ENCODE assay signal across 8 mouse cellular contexts in genomic region chr2:121271928-121272516, GRCm38 (mm10). TPM values are rescaled to one million over a fixed set of nuclear protein-coding genes. Genes with fewer than 3 reads are reported as not detected.
DNase-seq lines count a peak whose midpoint lies in the region; ATAC-seq lines count a peak whose summit lies in the region.

No protein-coding gene starts in this region.

- 18% methylated on average over 4 of the region's 4 CpGs for WGBS in lung, embryonic 16.5 days
- WGBS in limb, embryonic 12.5 days, result 27% methylated on average over 4 of the region's 4 CpGs
- 24% methylated on average over 4 of the region's 4 CpGs for WGBS in stomach, embryonic 14.5 days

- peak overlapping the region; percentile 43; the same call in 1 of the 2 replicates for H3K9ac ChIP-seq in lung, embryonic 16.5 days (ENCODE audit: low read length)
- no peak overlapping the region; the same call in 1 of the 2 replicates for H3K9ac ChIP-seq in limb, embryonic 12.5 days (replicated peaks)
- H3K9ac ChIP-seq in stomach, embryonic 14.5 days (replicated peaks; ENCODE audit: low read depth, low read length), result no peak overlapping the region

- H3K4me1 ChIP-seq in lung, embryonic 16.5 days (replicated peaks; ENCODE audit: control insufficient read depth, insufficient read depth, low read length), result peaks cover 6% of the 10 kb centered on the region; the same call in 1 of the 2 replicates
- peaks cover 28% of the 10 kb centered on the region for H3K4me1 ChIP-seq in limb, embryonic 12.5 days (replicated peaks)
- peaks cover 8% of the 10 kb centered on the region; the same call in 1 of the 2 replicates for H3K4me1 ChIP-seq in stomach, embryonic 14.5 days (ENCODE audit: control insufficient read depth, insufficient read depth, low read length)

- H3K27ac ChIP-seq in lung, embryonic 16.5 days (ENCODE audit: low read length), result no peak overlapping the region
- 0 out of 2 replicates have a peak overlapping the region, but pooled peaks have one; percentile 12 for H3K27ac ChIP-seq in limb, embryonic 12.5 days
- no peak overlapping the region for H3K27ac ChIP-seq in stomach, embryonic 14.5 days (ENCODE audit: low read length)

- H3K36me3 ChIP-seq in lung, embryonic 16.5 days (ENCODE audit: control insufficient read depth, insufficient read depth, low read length), result peaks cover 6% of the 10 kb centered on the region
- peaks cover 30% of the 10 kb centered on the region for H3K36me3 ChIP-seq in limb, embryonic 12.5 days
- H3K36me3 ChIP-seq in stomach, embryonic 14.5 days (ENCODE audit: control insufficient read depth, insufficient read depth, low read length), result peaks cover 16% of the 10 kb centered on the region

- ATAC-seq in lung, embryonic 16.5 days (ENCODE audit: low read depth), result no peak
- ATAC-seq in limb, embryonic 12.5 days (ENCODE audit: insufficient number of reproducible peaks, insufficient read depth, low FRiP score, low TSS enrichment, low read depth), result no peak
- no peak for ATAC-seq in stomach, embryonic 14.5 days (ENCODE audit: insufficient number of reproducible peaks, insufficient read depth, low FRiP score, low read depth)

- H3K4me2 ChIP-seq in lung, embryonic 16.5 days (ENCODE audit: low read depth, low read length), result peak overlapping the region; percentile 68
- peak overlapping the region; percentile 77 for H3K4me2 ChIP-seq in limb, embryonic 12.5 days
- peak overlapping the region; percentile 66 for H3K4me2 ChIP-seq in stomach, embryonic 14.5 days (replicated peaks; ENCODE audit: low read depth, low read length)

- peak; percentile 10 for DNase-seq in adrenal gland, postnatal 10 days
- DNase-seq in adrenal gland, adult 18-20 months (ENCODE audit: low spot score in 2 of 2), result no peak
- no peak for DNase-seq in lung, postnatal 10 days
- DNase-seq in adrenal gland, postnatal 4 days (ENCODE audit: low spot score in 2 of 2), result no peak
- DNase-seq in cerebellum, postnatal 4 days (ENCODE audit: low spot score in 2 of 2), result no peak

- H3K27me3 ChIP-seq in lung, embryonic 16.5 days (ENCODE audit: control insufficient read depth, insufficient read depth, low read depth, low read length), result no peaks in the 10 kb centered on the region
- H3K27me3 ChIP-seq in limb, embryonic 12.5 days, result no peaks in the 10 kb centered on the region
- H3K27me3 ChIP-seq in stomach, embryonic 14.5 days (ENCODE audit: control insufficient read depth, insufficient read depth, low read length), result no peaks in the 10 kb centered on the region

- H3K4me3 ChIP-seq in lung, embryonic 16.5 days (ENCODE audit: low read length), result peak overlapping the region; percentile 79; the same call in 1 of the 2 replicates
- H3K4me3 ChIP-seq in limb, embryonic 12.5 days (replicated peaks), result peak overlapping the region; percentile 89
- H3K4me3 ChIP-seq in stomach, embryonic 14.5 days (ENCODE audit: low read depth, low read length), result peak overlapping the region; percentile 88; the same call in 1 of the 2 replicates

- H3K9me3 ChIP-seq in lung, embryonic 16.5 days (ENCODE audit: control insufficient read depth, low read length), result no peaks in the 10 kb centered on the region
- H3K9me3 ChIP-seq in limb, embryonic 12.5 days, result no peaks in the 10 kb centered on the region; the same call in 1 of the 2 replicates
- H3K9me3 ChIP-seq in stomach, embryonic 14.5 days (ENCODE audit: control insufficient read depth, low read depth, low read length), result no peaks in the 10 kb centered on the region

RNA-seq across cellular contexts. Expression of gene Trp53bp1, which starts 0.8 kb away (rescaled TPM):
- 10 to 100 TPM; 46.0 to 68.0 TPM for total RNA-seq in adrenal gland, postnatal 10 days (2021)
- total RNA-seq in adrenal gland, adult 18-20 months (2021), result 10 to 100 TPM; 61.6 to 69.8 TPM
- polyA plus RNA-seq in lung, embryonic 16.5 days (2015; fragmentation: Nextera tagmentation; extraction: Ambion mirVana), result 50.7 and 53.1 TPM in 2 replicates
- 132 and 136 TPM in 2 replicates for polyA plus RNA-seq in limb, embryonic 12.5 days (2016; fragmentation: Nextera tagmentation; extraction: Ambion mirVana)
- 71.2 and 86.0 TPM in 2 replicates for polyA plus RNA-seq in stomach, embryonic 14.5 days (2014; fragmentation: Nextera tagmentation; extraction: Ambion mirVana)
- total RNA-seq in adrenal gland, postnatal 4 days (2021), result 100 to 1,000 TPM in 1 of 2 experiments, 10 to 100 TPM in 1; 99.2 to 105 TPM

RNA-seq across cellular contexts. Expression of gene Map1a, which starts 17.4 kb away (rescaled TPM):
- total RNA-seq in adrenal gland, postnatal 10 days (2021), result 10 to 100 TPM in 1 of 2 experiments, 1 to 10 TPM in 1; 8.5 to 13.1 TPM
- total RNA-seq in adrenal gland, adult 18-20 months (2021), result 1 to 10 TPM; 6.5 to 7.6 TPM
- polyA plus RNA-seq in lung, embryonic 16.5 days (2015; fragmentation: Nextera tagmentation; extraction: Ambion mirVana), result 2.4 and 2.6 TPM in 2 replicates
- 2.5 and 3.0 TPM in 2 replicates for polyA plus RNA-seq in limb, embryonic 12.5 days (2016; fragmentation: Nextera tagmentation; extraction: Ambion mirVana)
- polyA plus RNA-seq in stomach, embryonic 14.5 days (2014; fragmentation: Nextera tagmentation; extraction: Ambion mirVana), result 10.4 and 16.1 TPM in 2 replicates
- 10 to 100 TPM; 10.8 to 13.3 TPM for total RNA-seq in adrenal gland, postnatal 4 days (2021)
